Mouse (Mus musculus): ENCODE data around the gene Wipf1.

Gene Wipf1

GRCm38 (mm10) chr2:73431959-73432396 lies 97.6 kb downstream of the Wipf1 start:
- DNase-seq (ENCODE audit: low spot score in 2 of 2): no peak

- peak in 1 of 2 experiments; percentile 11 for DNase-seq (ENCODE audit: low spot score in 2 of 2)
These were observed 100.6 kb downstream of the Wipf1 start for GRCm38 (mm10) chr2:73428803-73429468.

GRCm38 (mm10) chr2:73427293-73427692 lies 102.2 kb downstream of the Wipf1 start:
- no peak for DNase-seq (ENCODE audit: low spot score in 2 of 2)

GRCm38 (mm10) chr2:73425822-73426221 lies 103.7 kb downstream of the Wipf1 start:
- DNase-seq (ENCODE audit: low spot score in 2 of 2): no peak

- DNase-seq (ENCODE audit: low spot score in 2 of 2): no peak
These were observed 109.8 kb downstream of the Wipf1 start for GRCm38 (mm10) chr2:73419730-73420129.

GRCm38 (mm10) chr2:73419285-73419684 lies 110.2 kb downstream of the Wipf1 start:
- no peak for DNase-seq (ENCODE audit: low spot score in 2 of 2)

- no peak for DNase-seq (ENCODE audit: low spot score in 2 of 2)
These were observed 113.6 kb downstream of the Wipf1 start for GRCm38 (mm10) chr2:73415892-73416291.

- no peak for DNase-seq (ENCODE audit: low spot score in 2 of 2)
These were observed 119.5 kb downstream of the Wipf1 start for GRCm38 (mm10) chr2:73410076-73410475.

GRCm38 (mm10) chr2:73407662-73408061 lies 121.9 kb downstream of the Wipf1 start:
- DNase-seq (ENCODE audit: low spot score in 2 of 2): no peak

- no peak for DNase-seq (ENCODE audit: low spot score in 2 of 2)
These were observed 123.1 kb downstream of the Wipf1 start for GRCm38 (mm10) chr2:73406336-73406915.

- no peak for DNase-seq (ENCODE audit: low spot score in 2 of 2)
These were observed 124.6 kb downstream of the Wipf1 start for GRCm38 (mm10) chr2:73404980-73405379.

GRCm38 (mm10) chr2:73404442-73404841 lies 125.1 kb downstream of the Wipf1 start:
- DNase-seq (ENCODE audit: low spot score in 2 of 2): no peak

- DNase-seq (ENCODE audit: low spot score in 2 of 2): no peak
These were observed 126.0 kb downstream of the Wipf1 start for GRCm38 (mm10) chr2:73403385-73404013.

GRCm38 (mm10) chr2:73401689-73402088 lies 127.8 kb downstream of the Wipf1 start:
- no peak for DNase-seq (ENCODE audit: low spot score in 2 of 2)

- no peak for DNase-seq (ENCODE audit: low spot score in 2 of 2)
These were observed 132.1 kb downstream of the Wipf1 start for GRCm38 (mm10) chr2:73397476-73397875.

GRCm38 (mm10) chr2:73396828-73397325 lies 132.7 kb downstream of the Wipf1 start:
- no peak for DNase-seq (ENCODE audit: low spot score in 2 of 2)

- DNase-seq (ENCODE audit: low spot score in 2 of 2): no peak
These were observed 134.0 kb downstream of the Wipf1 start for GRCm38 (mm10) chr2:73395516-73395915.

- no peak for DNase-seq (ENCODE audit: low spot score in 2 of 2)
These were observed 135.1 kb downstream of the Wipf1 start for GRCm38 (mm10) chr2:73394476-73394875.

- DNase-seq (ENCODE audit: low spot score in 2 of 2): no peak
These were observed 136.8 kb downstream of the Wipf1 start for GRCm38 (mm10) chr2:73392772-73393171.

- DNase-seq (ENCODE audit: low spot score in 2 of 2): no peak
These were observed 139.6 kb downstream of the Wipf1 start for GRCm38 (mm10) chr2:73389951-73390350.

- no peak for DNase-seq (ENCODE audit: low spot score in 2 of 2)
These were observed 141.7 kb downstream of the Wipf1 start for GRCm38 (mm10) chr2:73387806-73388205.

GRCm38 (mm10) chr2:73386356-73387046 lies 143.0 kb downstream of the Wipf1 start, which contains the start of gene Gpr155:
Gene Gpr155, minus strand, starts transcription at chr2:73386572.
- DNase-seq (ENCODE audit: low spot score in 2 of 2): peak; percentile 99 to 100

Measured in urinary bladder, adult 18-20 months (tissue).